Mouse (Mus musculus): Measurements from ENCODE around the gene Lmo2.

- TF ChIP-seq CTCF (IDR thresholded peaks at IDR 0.05; ENCODE audit: borderline replicate concordance, insufficient read depth, low read length) (no peak), POLR2A (IDR thresholded peaks at IDR 0.05; ENCODE audit: low read depth, low read length) (no peak)
These were observed 10.9 kb upstream of the Lmo2 start for GRCm38 (mm10) chr2:103946892-103947291.
